Mouse (Mus musculus): Measurements from ENCODE around the gene Ly6g6e. TPM values are rescaled to one million over a fixed set of nuclear protein-coding genes. Genes with fewer than 3 reads are reported as not detected.

Gene Ly6g6e
- total RNA-seq, 4 experiments from 2014 or later = not detected

- no peak for DNase-seq (ENCODE audit: low spot score in 2 of 2)
Observed at GRCm38 (mm10) chr17:35049561-35050016, 27.1 kb upstream of the Ly6g6e start, which contains the start of gene Clic1. Gene Clic1, plus strand, starts transcription at chr17:35049966.

GRCm38 (mm10) chr17:35050126-35050750, 26.5 kb upstream of the Ly6g6e start:
- peak; percentile 37 to 53 for DNase-seq (ENCODE audit: low spot score in 2 of 2)

- peak in 1 of 2 experiments; percentile 43 for DNase-seq (ENCODE audit: low spot score in 2 of 2)
Observed at GRCm38 (mm10) chr17:35051156-35052086, 25.3 kb upstream of the Ly6g6e start.

- DNase-seq (ENCODE audit: low spot score in 2 of 2) = no peak
Observed at GRCm38 (mm10) chr17:35052271-35052798, 24.4 kb upstream of the Ly6g6e start.

- no peak for DNase-seq (ENCODE audit: low spot score in 2 of 2)
Observed at GRCm38 (mm10) chr17:35055691-35056495, 20.8 kb upstream of the Ly6g6e start.

- DNase-seq (ENCODE audit: low spot score in 2 of 2) = no peak
Observed at GRCm38 (mm10) chr17:35057090-35057489, 19.6 kb upstream of the Ly6g6e start.

- DNase-seq (ENCODE audit: low spot score in 2 of 2) = no peak
Observed at GRCm38 (mm10) chr17:35058316-35058715, 18.4 kb upstream of the Ly6g6e start.

- DNase-seq (ENCODE audit: low spot score in 2 of 2) = peak; percentile 83 to 87
Observed at GRCm38 (mm10) chr17:35058911-35059892, 17.5 kb upstream of the Ly6g6e start, which contains the start of gene Ddah2. Gene Ddah2, plus strand, starts transcription at chr17:35059035.

- no peak for DNase-seq (ENCODE audit: low spot score in 2 of 2)
Observed at GRCm38 (mm10) chr17:35060071-35060470, 16.6 kb upstream of the Ly6g6e start.

- DNase-seq (ENCODE audit: low spot score in 2 of 2) = no peak
Observed at GRCm38 (mm10) chr17:35060737-35061297, 15.9 kb upstream of the Ly6g6e start.

GRCm38 (mm10) chr17:35061299-35061698, 15.4 kb upstream of the Ly6g6e start:
- no peak for DNase-seq (ENCODE audit: low spot score in 2 of 2)

GRCm38 (mm10) chr17:35063466-35063865, 13.2 kb upstream of the Ly6g6e start:
- no peak for DNase-seq (ENCODE audit: low spot score in 2 of 2)

- DNase-seq (ENCODE audit: low spot score in 2 of 2) = no peak
Observed at GRCm38 (mm10) chr17:35064378-35064877, 12.3 kb upstream of the Ly6g6e start.

- peak in 1 of 2 experiments; percentile 53 for DNase-seq (ENCODE audit: low spot score in 2 of 2)
Observed at GRCm38 (mm10) chr17:35064951-35065947, 11.5 kb upstream of the Ly6g6e start, which contains the start of gene Ly6g6c. Gene Ly6g6c, plus strand, starts transcription at chr17:35065388.

GRCm38 (mm10) chr17:35066084-35066483, 10.6 kb upstream of the Ly6g6e start, which contains the start of gene Mpig6b:
Gene Mpig6b, minus strand, starts transcription at chr17:35066184.
- DNase-seq (ENCODE audit: low spot score in 2 of 2) = no peak

- no peak for DNase-seq (ENCODE audit: low spot score in 2 of 2)
Observed at GRCm38 (mm10) chr17:35068213-35068914, 8.3 kb upstream of the Ly6g6e start.

GRCm38 (mm10) chr17:35070556-35071229, 6.0 kb upstream of the Ly6g6e start:
- no peak for DNase-seq (ENCODE audit: low spot score in 2 of 2)
